Mouse (Mus musculus): ENCODE results near the gene Irf8. TPM values are rescaled to one million over a fixed set of nuclear protein-coding genes. Genes with fewer than 3 reads are reported as not detected.
"Not testable (repeated sequence)": the region's sequence is repeated elsewhere in the genome, so short reads cannot be mapped to it uniquely, and the experiment has no call there.

Gene Irf8
- polyA plus RNA-seq, 1 experiment = 124 TPM

GRCm38 (mm10) chr8:120723025-120723424 lies 13.1 kb upstream of the Irf8 start:
- Histone ChIP-seq H3K4me3 (ENCODE audit: low read depth, low read length) (no peak overlapping the region), H3K27ac (ENCODE audit: insufficient read depth, low read depth, low read length) (no peak overlapping the region), H3K4me1 (ENCODE audit: control insufficient read depth, insufficient read depth, insufficient read length, low read length) (peaks cover 23% of the 10 kb centered on the region), H3K27me3 (ENCODE audit: control insufficient read depth, insufficient read depth, low read length) (no peaks in the 10 kb centered on the region), H3K36me3 (ENCODE audit: control insufficient read depth, insufficient read depth, low read length) (no peaks in the 10 kb centered on the region)
- WGBS = 80% methylated on average over 6 of the region's 6 CpGs
- TF ChIP-seq POLR2A (IDR thresholded peaks at IDR 0.05; ENCODE audit: low read depth, low read length) = no peak
- TF ChIP-seq CTCF (IDR thresholded peaks at IDR 0.05; ENCODE audit: extremely low read depth, insufficient read length, insufficient replicate concordance, low read depth, low read length) = peak; percentile 64; the same call in 1 of the 2 replicates

- WGBS = 83% methylated on average over 4 of the region's 4 CpGs
These were observed 12.1 kb upstream of the Irf8 start for GRCm38 (mm10) chr8:120724096-120724495.

GRCm38 (mm10) chr8:120724816-120725575 lies 11.2 kb upstream of the Irf8 start:
- TF ChIP-seq CTCF (IDR thresholded peaks at IDR 0.05; ENCODE audit: extremely low read depth, insufficient read length, insufficient replicate concordance, low read depth, low read length) = no peak
- no peak for TF ChIP-seq POLR2A (IDR thresholded peaks at IDR 0.05; ENCODE audit: low read depth, low read length)
- Histone ChIP-seq H3K4me1 (ENCODE audit: control insufficient read depth, insufficient read depth, insufficient read length, low read length) (peaks cover 37% of the 10 kb centered on the region), H3K4me3 (ENCODE audit: low read depth, low read length) (peak overlapping the region; percentile 30), H3K27ac (ENCODE audit: insufficient read depth, low read depth, low read length) (peak overlapping the region; percentile 100), H3K36me3 (ENCODE audit: control insufficient read depth, insufficient read depth, low read length) (no peaks in the 10 kb centered on the region), H3K27me3 (ENCODE audit: control insufficient read depth, insufficient read depth, low read length) (no peaks in the 10 kb centered on the region)
- 14% methylated on average over 17 of the region's 17 CpGs for WGBS

More at GRCm38 (mm10) chr8:120724096-120724495, 12.1 kb upstream of the Irf8 start:
- not testable (repeated sequence) for H3K36me3 ChIP-seq (ENCODE audit: control insufficient read depth, insufficient read depth, low read length); H3K27me3 ChIP-seq (ENCODE audit: control insufficient read depth, insufficient read depth, low read length); H3K27ac ChIP-seq (ENCODE audit: insufficient read depth, low read depth, low read length); H3K4me3 ChIP-seq (ENCODE audit: low read depth, low read length)
- peak; percentile 53; the same call in 1 of the 2 replicates for TF ChIP-seq CTCF (IDR thresholded peaks at IDR 0.05; ENCODE audit: extremely low read depth, insufficient read length, insufficient replicate concordance, low read depth, low read length)
- peaks cover 28% of the 10 kb centered on the region for H3K4me1 ChIP-seq (ENCODE audit: control insufficient read depth, insufficient read depth, insufficient read length, low read length)

- peak overlapping the region; percentile 100 for H3K27ac ChIP-seq (ENCODE audit: insufficient read depth, low read depth, low read length)
- no peak overlapping the region for H3K4me3 ChIP-seq (ENCODE audit: low read depth, low read length)
- no peaks in the 10 kb centered on the region for H3K27me3 ChIP-seq (ENCODE audit: control insufficient read depth, insufficient read depth, low read length)
- TF ChIP-seq POLR2A (IDR thresholded peaks at IDR 0.05; ENCODE audit: low read depth, low read length) (no peak), CTCF (IDR thresholded peaks at IDR 0.05; ENCODE audit: extremely low read depth, insufficient read length, insufficient replicate concordance, low read depth, low read length) (no peak)
- H3K36me3 ChIP-seq (ENCODE audit: control insufficient read depth, insufficient read depth, low read length) = no peaks in the 10 kb centered on the region
- peaks cover 41% of the 10 kb centered on the region for H3K4me1 ChIP-seq (ENCODE audit: control insufficient read depth, insufficient read depth, insufficient read length, low read length)
- WGBS = 31% methylated on average over 5 of the region's 5 CpGs
These were observed 10.6 kb upstream of the Irf8 start for GRCm38 (mm10) chr8:120725576-120725950.

GRCm38 (mm10) chr8:120726051-120726450 lies 10.1 kb upstream of the Irf8 start:
- WGBS = 30% methylated on average over 5 of the region's 5 CpGs
- Histone ChIP-seq H3K4me1 (ENCODE audit: control insufficient read depth, insufficient read depth, insufficient read length, low read length) (peaks cover 42% of the 10 kb centered on the region), H3K36me3 (ENCODE audit: control insufficient read depth, insufficient read depth, low read length) (no peaks in the 10 kb centered on the region), H3K27me3 (ENCODE audit: control insufficient read depth, insufficient read depth, low read length) (no peaks in the 10 kb centered on the region), H3K27ac (ENCODE audit: insufficient read depth, low read depth, low read length) (peak overlapping the region; percentile 100), H3K4me3 (ENCODE audit: low read depth, low read length) (no peak overlapping the region)
- TF ChIP-seq POLR2A (IDR thresholded peaks at IDR 0.05; ENCODE audit: low read depth, low read length) = no peak
- no peak for TF ChIP-seq CTCF (IDR thresholded peaks at IDR 0.05; ENCODE audit: extremely low read depth, insufficient read length, insufficient replicate concordance, low read depth, low read length)

GRCm38 (mm10) chr8:120728488-120729160 lies 7.5 kb upstream of the Irf8 start:
- no peaks in the 10 kb centered on the region for H3K36me3 ChIP-seq (ENCODE audit: control insufficient read depth, insufficient read depth, low read length)
- peak overlapping the region; percentile 94 for H3K27ac ChIP-seq (ENCODE audit: insufficient read depth, low read depth, low read length)
- 22% methylated on average over 9 of the region's 9 CpGs for WGBS
- H3K27me3 ChIP-seq (ENCODE audit: control insufficient read depth, insufficient read depth, low read length) = no peaks in the 10 kb centered on the region
- H3K4me1 ChIP-seq (ENCODE audit: control insufficient read depth, insufficient read depth, insufficient read length, low read length) = peaks cover 42% of the 10 kb centered on the region
- no peak overlapping the region for H3K4me3 ChIP-seq (ENCODE audit: low read depth, low read length)
- TF ChIP-seq CTCF (IDR thresholded peaks at IDR 0.05; ENCODE audit: extremely low read depth, insufficient read length, insufficient replicate concordance, low read depth, low read length) (peak; percentile 20; the same call in 1 of the 2 replicates), POLR2A (IDR thresholded peaks at IDR 0.05; ENCODE audit: low read depth, low read length) (no peak)

GRCm38 (mm10) chr8:120731582-120731981 lies 4.6 kb upstream of the Irf8 start:
- TF ChIP-seq CTCF (IDR thresholded peaks at IDR 0.05; ENCODE audit: extremely low read depth, insufficient read length, insufficient replicate concordance, low read depth, low read length) (no peak), POLR2A (IDR thresholded peaks at IDR 0.05; ENCODE audit: low read depth, low read length) (no peak)
- no peak overlapping the region for H3K4me3 ChIP-seq (ENCODE audit: low read depth, low read length)
- no peaks in the 10 kb centered on the region for H3K36me3 ChIP-seq (ENCODE audit: control insufficient read depth, insufficient read depth, low read length)
- peaks cover 29% of the 10 kb centered on the region for H3K4me1 ChIP-seq (ENCODE audit: control insufficient read depth, insufficient read depth, insufficient read length, low read length)
- no peak overlapping the region for H3K27ac ChIP-seq (ENCODE audit: insufficient read depth, low read depth, low read length)
- WGBS = 75% methylated on average over 14 of the region's 14 CpGs
- no peaks in the 10 kb centered on the region for H3K27me3 ChIP-seq (ENCODE audit: control insufficient read depth, insufficient read depth, low read length)
